Mouse (Mus musculus): ENCODE data around the gene Itsn1.

- TF ChIP-seq CTCF (IDR thresholded peaks at IDR 0.05; ENCODE audit: borderline replicate concordance, control insufficient read depth, extremely low read depth, insufficient read depth, low read length, poor library complexity) (no peak), POLR2A (IDR thresholded peaks at IDR 0.05; ENCODE audit: control insufficient read depth, extremely low read depth, insufficient read depth, low read length, poor library complexity) (no peak)
These were observed 176.9 kb downstream of the Itsn1 start for GRCm38 (mm10) chr16:91905987-91906386.
